Mouse (Mus musculus) thymus, postnatal 4 days (tissue): Measurements from ENCODE around the gene Lta.

Source experiments
- DNase-seq: peaks from one replicate; pipeline ENCODE4 v3.0.0; 2021

Lta gene

GRCm38 (mm10) chr17:35156461-35157200 is 48.5 kb downstream of the Lta start:
- no peak for DNase-seq

- no peak for DNase-seq
Measured at GRCm38 (mm10) chr17:35155451-35155850, 49.7 kb downstream of the Lta start.

GRCm38 (mm10) chr17:35154616-35155015 is 50.5 kb downstream of the Lta start:
- DNase-seq = no peak

- DNase-seq = no peak
Measured at GRCm38 (mm10) chr17:35153931-35154330, 51.2 kb downstream of the Lta start.
